Mouse (Mus musculus) cerebellum, adult (tissue): Measurements from ENCODE around the gene Olfr1160.
"Not testable (repeated sequence)": the region's sequence is repeated elsewhere in the genome, so short reads cannot be mapped to it uniquely, and the experiment has no call there.

Experiments used
- ATAC-seq: cut with Nextera tagmentation; 2 replicates; pipeline ENCODE4 v1.9.2; 2017; ENCODE audit warnings: mild to moderate bottlenecking, moderate library complexity, mixed read lengths; ENCODE audit not compliant: insufficient number of reproducible peaks, low FRiP score, low TSS enrichment

The Olfr1160 gene

GRCm38 (mm10) chr2:88007515-88008318 lies at the start of gene Olfr1160:
TSS of gene Olfr1160 (minus strand) at chr2:88008268.
- ATAC-seq, result no peak

GRCm38 (mm10) chr2:88051029-88051428 lies 43.0 kb upstream of the Olfr1160 start, which contains the start of gene Olfr1162:
TSS of gene Olfr1162 (minus strand) at chr2:88051129.
- ATAC-seq, result no peak

- ATAC-seq, result no peak
Observed at GRCm38 (mm10) chr2:88037599-88037998, 29.5 kb upstream of the Olfr1160 start, which contains the start of gene Olfr73. TSS of gene Olfr73 (minus strand) at chr2:88037699.

- ATAC-seq, result not testable (repeated sequence)
Observed at GRCm38 (mm10) chr2:88022474-88022873, 14.4 kb upstream of the Olfr1160 start, which contains the start of gene Olfr1161. TSS of gene Olfr1161 (plus strand) at chr2:88022774.

GRCm38 (mm10) chr2:87989813-87990212 lies 18.3 kb downstream of the Olfr1160 start, which contains the start of gene Olfr1158:
TSS of gene Olfr1158 (plus strand) at chr2:87990113.
- ATAC-seq, result no peak

- ATAC-seq, result no peak
Observed at GRCm38 (mm10) chr2:87974563-87974962, 33.5 kb downstream of the Olfr1160 start, which contains the start of gene Olfr74. TSS of gene Olfr74 (minus strand) at chr2:87974663.

GRCm38 (mm10) chr2:87968199-87968598 lies 39.9 kb downstream of the Olfr1160 start, which contains the start of gene Olfr1157:
TSS of gene Olfr1157 (minus strand) at chr2:87968299.
- ATAC-seq, result no peak

GRCm38 (mm10) chr2:87953000-87953399 lies 55.1 kb downstream of the Olfr1160 start, which contains the start of gene Olfr1156:
TSS of gene Olfr1156 (minus strand) at chr2:87953100.
- ATAC-seq, result no peak
